Mouse (Mus musculus): ENCODE results near the gene Cep250. TPM values are rescaled to one million over a fixed set of nuclear protein-coding genes. Genes with fewer than 3 reads are reported as not detected.

Gene Cep250
- polyA plus RNA-seq, 1 experiment from 2014 or later = 21.6 TPM

GRCm38 (mm10) chr2:155985776-155986175 is 29.5 kb downstream of the Cep250 start:
- Histone ChIP-seq H3K9me3 (no peaks in the 10 kb centered on the region), H3K27ac (no peak overlapping the region), H3K27me3 (ENCODE audit: insufficient read depth, poor library complexity, severe bottlenecking) (no peaks in the 10 kb centered on the region), H3K4me1 (replicated peaks) (no peaks in the 10 kb centered on the region), H3K4me3 (no peak overlapping the region), H3K36me3 (peaks cover 100% of the 10 kb centered on the region)
- no peak for DNase-seq (ENCODE audit: low spot score)
- WGBS = 90% methylated on average over 7 of the region's 7 CpGs

- peaks cover 100% of the 10 kb centered on the region for H3K36me3 ChIP-seq
- 96% methylated on average over 6 of the region's 6 CpGs for WGBS
These were observed 30.9 kb downstream of the Cep250 start for GRCm38 (mm10) chr2:155987131-155987530.

GRCm38 (mm10) chr2:155989085-155989484 is 32.8 kb downstream of the Cep250 start:
- DNase-seq (ENCODE audit: low spot score) = no peak
- Histone ChIP-seq H3K9me3 (no peaks in the 10 kb centered on the region), H3K27ac (0 out of 2 replicates have a peak overlapping the region, but pooled peaks have one; percentile 23), H3K36me3 (peaks cover 100% of the 10 kb centered on the region), H3K4me1 (replicated peaks) (no peaks in the 10 kb centered on the region), H3K4me3 (no peak overlapping the region; the same call in 1 of the 2 replicates), H3K27me3 (ENCODE audit: insufficient read depth, poor library complexity, severe bottlenecking) (no peaks in the 10 kb centered on the region)
- WGBS = 76% methylated on average over 4 of the region's 4 CpGs

More at GRCm38 (mm10) chr2:155987131-155987530, 30.9 kb downstream of the Cep250 start:
- H3K9me3 ChIP-seq = no peaks in the 10 kb centered on the region
- no peaks in the 10 kb centered on the region for H3K27me3 ChIP-seq (ENCODE audit: insufficient read depth, poor library complexity, severe bottlenecking)
- no peak for DNase-seq (ENCODE audit: low spot score)
- H3K4me1 ChIP-seq (replicated peaks) = no peaks in the 10 kb centered on the region
- no peak overlapping the region for H3K4me3 ChIP-seq
- no peak overlapping the region for H3K27ac ChIP-seq

GRCm38 (mm10) chr2:155991151-155991550 is 34.9 kb downstream of the Cep250 start:
- no peak overlapping the region for H3K27ac ChIP-seq
- peaks cover 100% of the 10 kb centered on the region for H3K36me3 ChIP-seq
- 95% methylated on average over 10 of the region's 10 CpGs for WGBS
- H3K9me3 ChIP-seq = no peaks in the 10 kb centered on the region
- no peak for DNase-seq (ENCODE audit: low spot score)
- H3K4me3 ChIP-seq = no peak overlapping the region
- H3K27me3 ChIP-seq (ENCODE audit: insufficient read depth, poor library complexity, severe bottlenecking) = no peaks in the 10 kb centered on the region
- H3K4me1 ChIP-seq (replicated peaks) = no peaks in the 10 kb centered on the region

- H3K27ac ChIP-seq = no peak overlapping the region
- H3K4me3 ChIP-seq = no peak overlapping the region
- peaks cover 100% of the 10 kb centered on the region for H3K36me3 ChIP-seq
- DNase-seq (ENCODE audit: low spot score) = no peak
- WGBS = 87% methylated on average over 14 of the region's 14 CpGs
- no peaks in the 10 kb centered on the region for H3K4me1 ChIP-seq (replicated peaks)
- H3K27me3 ChIP-seq (ENCODE audit: insufficient read depth, poor library complexity, severe bottlenecking) = no peaks in the 10 kb centered on the region
- no peaks in the 10 kb centered on the region for H3K9me3 ChIP-seq
These were observed 35.6 kb downstream of the Cep250 start for GRCm38 (mm10) chr2:155991863-155992321.

GRCm38 (mm10) chr2:156005393-156005792 is 49.1 kb downstream of the Cep250 start:
- peak; percentile 20 for DNase-seq (ENCODE audit: low spot score)

GRCm38 (mm10) chr2:156007888-156008532 is 51.8 kb downstream of the Cep250 start, which contains the start of the genes 6430550D23Rik and Ergic3:
TSS of gene 6430550D23Rik (minus strand) at chr2:156007977.
TSS of gene Ergic3 (plus strand) at chr2:156008045.
- H3K27me3 ChIP-seq (ENCODE audit: insufficient read depth, poor library complexity, severe bottlenecking) = no peaks in the 10 kb centered on the region
- under 1% methylated on average over 45 of the region's 45 CpGs for WGBS
- H3K27ac ChIP-seq = peak within 1 kb of the TSS; percentile 91
- peak within 1 kb of the TSS; percentile 86 for H3K4me3 ChIP-seq
- H3K4me1 ChIP-seq (replicated peaks) = peaks cover 17% of the 10 kb centered on the region
- DNase-seq (ENCODE audit: low spot score) = peak; percentile 98
- H3K36me3 ChIP-seq = peaks cover 49% of the 10 kb centered on the region
- H3K9me3 ChIP-seq = no peaks in the 10 kb centered on the region; the same call in 1 of the 2 replicates

More at GRCm38 (mm10) chr2:156005393-156005792, 49.1 kb downstream of the Cep250 start:
- Histone ChIP-seq H3K27ac (no peak overlapping the region), H3K4me1 (replicated peaks) (peaks cover 17% of the 10 kb centered on the region), H3K4me3 (no peak overlapping the region), H3K36me3 (peaks cover 33% of the 10 kb centered on the region), H3K9me3 (no peaks in the 10 kb centered on the region; the same call in 1 of the 2 replicates), H3K27me3 (ENCODE audit: insufficient read depth, poor library complexity, severe bottlenecking) (no peaks in the 10 kb centered on the region)
- WGBS = 92% methylated on average over 4 of the region's 4 CpGs

GRCm38 (mm10) chr2:156018106-156018505 is 61.8 kb downstream of the Cep250 start:
- H3K4me1 ChIP-seq (replicated peaks) = no peaks in the 10 kb centered on the region
- DNase-seq (ENCODE audit: low spot score) = no peak
- 92% methylated on average over 3 of the region's 3 CpGs for WGBS
- no peaks in the 10 kb centered on the region for H3K9me3 ChIP-seq
- no peak overlapping the region for H3K4me3 ChIP-seq
- peaks cover 73% of the 10 kb centered on the region for H3K36me3 ChIP-seq
- H3K27me3 ChIP-seq (ENCODE audit: insufficient read depth, poor library complexity, severe bottlenecking) = no peaks in the 10 kb centered on the region
- H3K27ac ChIP-seq = no peak overlapping the region

GRCm38 (mm10) chr2:156021219-156021618 is 65.0 kb downstream of the Cep250 start:
- 94% methylated on average over 8 of the region's 8 CpGs for WGBS
- no peaks in the 10 kb centered on the region for H3K27me3 ChIP-seq (ENCODE audit: insufficient read depth, poor library complexity, severe bottlenecking)
- peaks cover 42% of the 10 kb centered on the region for H3K36me3 ChIP-seq
- no peak for DNase-seq (ENCODE audit: low spot score)
- no peaks in the 10 kb centered on the region for H3K9me3 ChIP-seq
- no peak overlapping the region for H3K4me3 ChIP-seq
- H3K4me1 ChIP-seq (replicated peaks) = no peaks in the 10 kb centered on the region; the same call in 1 of the 2 replicates
- no peak overlapping the region for H3K27ac ChIP-seq

- no peaks in the 10 kb centered on the region for H3K9me3 ChIP-seq
- no peak for DNase-seq (ENCODE audit: low spot score)
- no peak overlapping the region for H3K27ac ChIP-seq
- H3K36me3 ChIP-seq = peaks cover 37% of the 10 kb centered on the region
- no peaks in the 10 kb centered on the region; the same call in 1 of the 2 replicates for H3K4me1 ChIP-seq (replicated peaks)
- no peaks in the 10 kb centered on the region for H3K27me3 ChIP-seq (ENCODE audit: insufficient read depth, poor library complexity, severe bottlenecking)
- WGBS = 90% methylated on average over 2 of the region's 2 CpGs
- H3K4me3 ChIP-seq = no peak overlapping the region
These were observed 65.5 kb downstream of the Cep250 start for GRCm38 (mm10) chr2:156021765-156022164.

GRCm38 (mm10) chr2:156025482-156025881 is 69.2 kb downstream of the Cep250 start:
- no peaks in the 10 kb centered on the region for H3K27me3 ChIP-seq (ENCODE audit: insufficient read depth, poor library complexity, severe bottlenecking)
- H3K36me3 ChIP-seq = no peaks in the 10 kb centered on the region; the same call in 1 of the 2 replicates
- H3K9me3 ChIP-seq = no peaks in the 10 kb centered on the region
- H3K4me3 ChIP-seq = no peak overlapping the region
- no peak for DNase-seq (ENCODE audit: low spot score)
- no peaks in the 10 kb centered on the region; the same call in 1 of the 2 replicates for H3K4me1 ChIP-seq (replicated peaks)
- H3K27ac ChIP-seq = no peak overlapping the region

GRCm38 (mm10) chr2:156039390-156039789 is 83.1 kb downstream of the Cep250 start:
- Histone ChIP-seq H3K27me3 (ENCODE audit: insufficient read depth, poor library complexity, severe bottlenecking) (no peaks in the 10 kb centered on the region), H3K4me1 (replicated peaks) (0 out of 2 replicates have a peak, but pooled peaks cover 4% of the 10 kb centered on the region), H3K27ac (no peak overlapping the region), H3K36me3 (no peaks in the 10 kb centered on the region), H3K9me3 (no peaks in the 10 kb centered on the region), H3K4me3 (no peak overlapping the region)
- DNase-seq (ENCODE audit: low spot score) = no peak
- 92% methylated on average over 3 of the region's 3 CpGs for WGBS

GRCm38 (mm10) chr2:156042903-156043302 is 86.6 kb downstream of the Cep250 start:
- DNase-seq (ENCODE audit: low spot score) = no peak
- Histone ChIP-seq H3K36me3 (no peaks in the 10 kb centered on the region), H3K4me3 (no peak overlapping the region), H3K27me3 (ENCODE audit: insufficient read depth, poor library complexity, severe bottlenecking) (peaks cover 17% of the 10 kb centered on the region), H3K9me3 (no peaks in the 10 kb centered on the region), H3K27ac (no peak overlapping the region), H3K4me1 (replicated peaks) (peaks cover 5% of the 10 kb centered on the region)
- 84% methylated on average over 8 of the region's 8 CpGs for WGBS

Measured in hindbrain, embryonic 10.5 days (tissue).